Mouse (Mus musculus): ENCODE data around the gene Gm5460. TPM values are rescaled to one million over a fixed set of nuclear protein-coding genes. Genes with fewer than 3 reads are reported as not detected.

Gene Gm5460
- polyA plus RNA-seq, 1 experiment: not detected

- Histone ChIP-seq H3K27ac (replicated peaks; ENCODE audit: low read depth, low read length) (no peak overlapping the region), H3K4me1 (ENCODE audit: control insufficient read depth, insufficient read depth, insufficient read length, low read length) (no peaks in the 10 kb centered on the region), H3K4me3 (ENCODE audit: insufficient read depth, low read depth, low read length) (no peak overlapping the region)
These were observed 76.3 kb downstream of the Gm5460 start for GRCm38 (mm10) chr14:34092856-34093255.

GRCm38 (mm10) chr14:34096161-34096560 lies 79.6 kb downstream of the Gm5460 start:
- no peak overlapping the region for H3K4me3 ChIP-seq (ENCODE audit: insufficient read depth, low read depth, low read length)
- H3K27ac ChIP-seq (replicated peaks; ENCODE audit: low read depth, low read length): no peak overlapping the region
- H3K4me1 ChIP-seq (ENCODE audit: control insufficient read depth, insufficient read depth, insufficient read length, low read length): no peaks in the 10 kb centered on the region

Other genes with a start within 250 kb of the Gm5460 start
- 1.2 and 1.7 TPM in 2 replicates for gene Gdf10, start 93.2 kb upstream of the Gm5460 start, polyA plus RNA-seq (2012; ENCODE audit: insufficient read depth, insufficient read length, missing spikeins)
- not detected in 2 replicates for gene Gdf2, start 75.7 kb upstream of the Gm5460 start, polyA plus RNA-seq (2012; ENCODE audit: insufficient read depth, insufficient read length, missing spikeins)
- gene Rbp3, start 62.8 kb upstream of the Gm5460 start, polyA plus RNA-seq (2012; ENCODE audit: insufficient read depth, insufficient read length, missing spikeins): not detected in 2 replicates
- not detected in 2 replicates for gene Zfp488, start 38.0 kb upstream of the Gm5460 start, polyA plus RNA-seq (2012; ENCODE audit: insufficient read depth, insufficient read length, missing spikeins)
- not detected in 2 replicates for gene Gm30083, start 1.6 kb upstream of the Gm5460 start, polyA plus RNA-seq (2012; ENCODE audit: insufficient read depth, insufficient read length, missing spikeins)
- not detected in 2 replicates for gene Antxrl, start 35.9 kb downstream of the Gm5460 start, polyA plus RNA-seq (2012; ENCODE audit: insufficient read depth, insufficient read length, missing spikeins)
- 2.2 and 4.6 TPM in 2 replicates for gene Anxa8, start 69.2 kb downstream of the Gm5460 start, polyA plus RNA-seq (2012; ENCODE audit: insufficient read depth, insufficient read length, missing spikeins)
- gene A630023A22Rik, start 86.0 kb downstream of the Gm5460 start, polyA plus RNA-seq (2012; ENCODE audit: insufficient read depth, insufficient read length, missing spikeins): not detected in 2 replicates
- gene Npy4r, start 135.7 kb downstream of the Gm5460 start, polyA plus RNA-seq (2012; ENCODE audit: insufficient read depth, insufficient read length, missing spikeins): not detected in 2 replicates
- gene Gprin2, start 184.9 kb downstream of the Gm5460 start, polyA plus RNA-seq (2012; ENCODE audit: insufficient read depth, insufficient read length, missing spikeins): 0.12 and 1.2 TPM in 2 replicates
- 0.29 TPM in 1 of 2 replicates, not detected in the other for gene Syt15, start 202.8 kb downstream of the Gm5460 start, polyA plus RNA-seq (2012; ENCODE audit: insufficient read depth, insufficient read length, missing spikeins)